Mouse (Mus musculus) cerebellum, adult 2 months (tissue): ENCODE data around the gene Grk5. TPM values are rescaled to one million over a fixed set of nuclear protein-coding genes. Genes with fewer than 3 reads are reported as not detected.

Experiments
- DNase-seq, 2 experiments: peaks; one replicate each; pipeline ENCODE4 v3.0.0; 2021
- H3K27ac ChIP-seq: fragments of 200-500 bp; 2 replicates; pipeline ENCODE4 v1.5.1; 2012; ENCODE audit warnings: low read length, control low read depth, inconsistent platforms; ENCODE audit not compliant: insufficient read depth
- H3K27me3 ChIP-seq: fragments of 200-500 bp; 2 replicates; pipeline ENCODE4 v1.6.1; 2012; ENCODE audit warnings: inconsistent platforms, mild to moderate bottlenecking, low read length, moderate library complexity; ENCODE audit not compliant: control insufficient read depth, insufficient read depth
- H3K4me1 ChIP-seq: fragments of 200-500 bp; 2 replicates; pipeline ENCODE4 v1.6.1; 2011; ENCODE audit warnings: low read length; ENCODE audit not compliant: control insufficient read depth, insufficient read depth
- H3K4me3 ChIP-seq: fragments of 200-500 bp; replicated peaks from 2 replicates; pipeline ENCODE3; 2011; ENCODE audit warnings: mild to moderate bottlenecking, low read depth, low read length, control low read depth; ENCODE audit not compliant: insufficient read depth
- CTCF ChIP-seq: fragments of 200-500 bp; IDR thresholded peaks from 2 replicates; pipeline ENCODE4 v1.5.1; 2011; ENCODE audit warnings: low read depth, mild to moderate bottlenecking, control low read depth, low read length, moderate library complexity, borderline replicate concordance; ENCODE audit not compliant: insufficient read depth
- POLR2A ChIP-seq: fragments of 200-500 bp; IDR thresholded peaks from 2 replicates; pipeline ENCODE4 v1.6.1; 2011; ENCODE audit warnings: low read length, control low read depth, borderline replicate concordance; ENCODE audit not compliant: insufficient read depth
- WGBS: fragments of 180-500 bp; shearing (Covaris S2); methylation state at CpG from one replicate; pipeline ENCODE4 v1.1.7; 2018; 5-methylcytosine and 5-hydroxymethylcytosine counted together
- polyA plus RNA-seq: library from polyadenylated mRNA; depleted of rRNA; stranded (reverse); fragments of >200 nt; gene quantifications from 2 replicates; pipeline ENCODE4 v1.2.3, GENCODE M21; 2012

The Grk5 gene
- polyA plus RNA-seq, 1 experiment, result 9.6 TPM

DNA sequence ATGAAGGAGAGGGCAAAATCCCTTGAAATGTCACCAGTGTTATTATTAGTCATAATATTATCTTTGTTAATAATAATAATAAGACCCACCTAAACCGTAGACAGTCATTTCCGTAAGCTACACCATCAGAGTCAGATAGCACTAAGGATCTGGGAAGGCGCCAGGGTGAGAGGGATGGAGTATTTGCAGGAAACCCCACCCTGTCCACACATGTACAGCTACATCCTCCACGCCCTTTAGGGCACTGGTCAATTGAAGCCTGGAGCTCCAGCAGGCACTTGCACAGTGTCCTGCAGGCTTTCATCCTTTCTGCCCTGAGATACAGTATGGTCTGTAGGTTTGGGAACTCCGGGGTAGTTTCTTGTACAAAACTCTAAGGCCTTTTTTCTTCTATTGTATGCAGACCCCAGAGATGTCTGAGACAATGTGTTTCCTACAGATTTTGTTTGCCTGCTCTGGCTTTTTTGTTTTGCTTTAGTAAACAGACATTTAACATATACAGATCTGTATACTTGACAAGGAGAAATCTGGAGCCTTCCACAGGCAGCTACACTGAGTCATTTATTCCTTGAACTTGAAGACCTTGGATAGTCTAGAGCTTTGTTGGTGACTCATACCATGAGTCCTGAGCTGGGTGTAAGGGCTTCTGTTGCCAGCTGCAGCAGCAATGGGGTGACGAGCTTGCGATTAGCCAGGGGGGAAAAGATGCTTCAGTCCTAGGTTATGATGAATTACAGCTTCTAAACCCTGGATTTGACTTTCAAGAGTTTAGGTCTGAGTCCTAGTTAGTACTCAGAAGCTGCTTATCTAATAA, 60.7 kb downstream of the Grk5 start:
- Histone ChIP-seq H3K4me1 (peaks cover 16% of the 10 kb centered on the region), H3K27me3 (no peaks in the 10 kb centered on the region), H3K27ac (no peak overlapping the region), H3K4me3 (no peak overlapping the region)
- no peak for DNase-seq
- TF ChIP-seq POLR2A (no peak), CTCF (no peak)
- WGBS, result 89% methylated on average over 7 of the region's 7 CpGs

DNA sequence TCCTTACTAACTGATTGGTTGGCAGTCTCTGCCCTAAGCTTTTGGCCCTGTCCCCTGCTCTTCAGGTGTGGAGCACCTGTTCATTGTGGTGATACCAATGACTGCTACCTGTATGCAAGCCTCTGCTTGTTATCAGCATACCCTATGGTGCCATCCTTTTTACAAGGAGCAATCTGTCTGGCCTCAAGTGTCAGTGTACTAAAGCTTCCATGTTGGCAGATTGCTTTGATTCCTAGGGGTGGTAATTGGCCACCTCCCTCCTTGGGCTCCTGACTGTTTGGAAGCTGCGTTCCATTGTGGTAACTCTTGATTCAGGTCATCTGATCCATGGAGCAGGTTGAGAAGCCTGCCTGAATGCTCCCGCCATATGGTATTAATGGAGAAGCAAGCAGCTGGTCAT, 65.6 kb downstream of the Grk5 start:
- no peak for TF ChIP-seq POLR2A
- no peak for TF ChIP-seq CTCF

DNA sequence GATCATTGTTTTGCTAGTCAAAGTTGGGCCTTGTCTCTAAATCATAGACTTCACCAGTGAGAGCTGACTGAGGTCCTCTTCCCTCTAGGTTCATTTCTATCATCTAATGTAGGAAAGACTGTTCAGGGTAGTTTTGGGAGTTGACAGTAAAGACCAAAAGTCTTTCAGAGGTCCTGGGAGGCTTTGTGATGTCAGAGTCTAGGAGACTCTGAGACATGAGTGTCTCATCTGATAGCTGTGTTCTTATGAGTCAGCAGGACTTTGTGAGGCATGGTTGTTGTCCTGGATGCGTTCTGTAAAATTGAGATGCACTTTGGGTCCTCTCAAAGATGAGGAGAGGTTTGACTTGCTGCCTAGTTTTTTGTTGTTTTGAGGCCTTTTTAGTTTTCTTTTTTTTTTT, 66.2 kb downstream of the Grk5 start:
- H3K27ac ChIP-seq, result peak overlapping the region; percentile 15; the same call in 1 of the 2 replicates
- 87% methylated on average over 1 of the region's 1 CpGs for WGBS
- no peak for TF ChIP-seq CTCF
- no peak for TF ChIP-seq POLR2A
- H3K27me3 ChIP-seq, result no peaks in the 10 kb centered on the region
- DNase-seq, result no peak
- H3K4me3 ChIP-seq, result no peak overlapping the region
- H3K4me1 ChIP-seq, result peaks cover 14% of the 10 kb centered on the region

More for the DNA sequence above, 65.6 kb downstream of the Grk5 start:
- no peak overlapping the region; the same call in 1 of the 2 replicates for H3K27ac ChIP-seq
- peaks cover 14% of the 10 kb centered on the region for H3K4me1 ChIP-seq
- no peaks in the 10 kb centered on the region for H3K27me3 ChIP-seq
- H3K4me3 ChIP-seq, result no peak overlapping the region
- 20% methylated on average over 2 of the region's 2 CpGs for WGBS
- peak; percentile 67 to 85 for DNase-seq

DNA sequence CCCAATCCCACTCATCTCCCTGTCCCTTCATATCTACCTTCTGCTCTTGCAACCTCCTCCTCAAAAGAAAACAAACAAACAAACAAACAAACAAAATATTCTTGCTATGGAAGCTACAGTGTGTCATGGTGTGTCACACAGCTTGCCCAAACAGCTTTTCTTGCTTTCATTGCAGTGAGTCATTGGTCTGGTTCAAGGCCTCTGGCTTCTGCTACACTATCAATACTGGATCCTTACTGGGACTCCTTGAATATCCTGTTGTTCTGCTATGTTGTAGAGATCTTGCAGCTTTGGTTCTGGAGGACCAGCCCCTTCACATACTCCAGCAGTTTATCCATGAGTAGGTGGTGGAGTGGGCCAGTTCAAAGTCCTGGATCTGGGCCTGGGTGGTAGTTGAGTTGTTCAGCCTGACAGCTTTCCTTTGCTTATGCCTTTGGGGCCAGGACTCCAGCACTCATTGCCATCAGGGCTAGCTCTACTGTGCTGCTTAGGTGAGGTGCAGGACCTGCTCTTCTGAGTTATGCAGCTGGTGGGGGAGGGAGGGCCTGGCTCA, 66.7 kb downstream of the Grk5 start:
- peak overlapping the region; percentile 11; the same call in 1 of the 2 replicates for H3K27ac ChIP-seq
- no peak for DNase-seq
- no peak for TF ChIP-seq POLR2A
- no peak for TF ChIP-seq CTCF
- H3K27me3 ChIP-seq, result no peaks in the 10 kb centered on the region
- H3K4me1 ChIP-seq, result peaks cover 14% of the 10 kb centered on the region
- no peak overlapping the region for H3K4me3 ChIP-seq

DNA sequence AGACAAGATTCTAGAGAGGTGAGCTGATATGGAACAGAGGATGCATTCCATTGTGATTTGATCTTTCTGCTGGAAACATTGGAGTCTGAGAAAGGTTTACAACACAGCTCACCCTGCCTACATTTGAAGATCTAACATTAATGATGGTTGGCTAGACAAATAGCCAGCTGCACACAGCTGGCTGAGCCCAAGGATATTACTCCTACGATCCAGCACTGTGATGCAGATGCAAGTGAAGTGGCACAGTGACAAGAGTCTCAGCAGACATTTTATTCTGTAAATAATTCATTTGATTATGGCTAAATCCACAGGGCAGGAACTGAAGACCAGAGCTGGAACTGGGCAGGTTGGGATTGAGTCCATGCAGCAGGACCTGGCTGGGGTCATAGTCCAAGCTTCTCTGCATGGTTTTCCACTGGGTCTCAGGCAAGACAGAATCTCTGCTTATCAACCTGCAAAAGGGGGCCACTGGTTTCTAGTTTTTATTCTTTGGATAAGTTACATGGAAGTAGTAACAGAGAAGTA, 70.2 kb downstream of the Grk5 start:
- Histone ChIP-seq H3K4me1 (peaks cover 11% of the 10 kb centered on the region), H3K27ac (no peak overlapping the region), H3K4me3 (no peak overlapping the region), H3K27me3 (no peaks in the 10 kb centered on the region)
- no peak for DNase-seq
- WGBS, result 86% methylated on average over 1 of the region's 1 CpGs
- TF ChIP-seq CTCF (no peak), POLR2A (no peak)

DNA sequence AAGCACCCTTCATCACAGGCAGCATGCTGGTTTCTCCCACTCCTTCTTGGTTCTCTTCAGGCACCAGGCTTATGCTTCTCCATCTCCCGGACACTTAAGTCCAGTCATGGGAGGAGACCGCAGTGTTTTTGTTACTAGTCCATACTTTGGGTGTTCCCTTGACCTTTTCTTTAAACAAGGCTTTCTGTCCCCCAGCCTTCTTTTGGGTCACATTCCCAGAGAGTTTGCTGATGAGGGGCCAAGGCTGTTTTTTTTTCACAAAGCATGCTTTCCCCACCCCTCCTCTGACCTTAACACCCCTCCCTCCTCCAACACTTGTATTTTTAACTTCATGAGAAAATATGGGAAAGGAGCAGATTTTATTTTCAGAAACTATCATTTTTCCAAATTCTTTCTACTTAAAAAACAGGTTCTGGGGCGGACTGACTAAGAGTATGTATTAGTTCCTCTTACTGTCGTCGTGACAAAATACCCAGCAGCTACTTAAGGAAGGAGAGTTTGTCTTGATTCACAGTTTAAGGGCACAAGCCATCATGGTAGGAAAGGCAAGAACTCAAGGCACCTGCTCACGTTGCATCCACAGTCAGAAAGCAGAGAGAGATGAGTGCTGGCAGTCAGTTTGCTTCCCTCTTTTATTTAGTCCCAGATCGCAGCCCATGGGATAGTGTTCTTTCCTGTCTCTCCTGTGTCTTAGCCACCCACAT, 73.0 kb downstream of the Grk5 start:
- TF ChIP-seq POLR2A (no peak), CTCF (no peak)

DNA sequence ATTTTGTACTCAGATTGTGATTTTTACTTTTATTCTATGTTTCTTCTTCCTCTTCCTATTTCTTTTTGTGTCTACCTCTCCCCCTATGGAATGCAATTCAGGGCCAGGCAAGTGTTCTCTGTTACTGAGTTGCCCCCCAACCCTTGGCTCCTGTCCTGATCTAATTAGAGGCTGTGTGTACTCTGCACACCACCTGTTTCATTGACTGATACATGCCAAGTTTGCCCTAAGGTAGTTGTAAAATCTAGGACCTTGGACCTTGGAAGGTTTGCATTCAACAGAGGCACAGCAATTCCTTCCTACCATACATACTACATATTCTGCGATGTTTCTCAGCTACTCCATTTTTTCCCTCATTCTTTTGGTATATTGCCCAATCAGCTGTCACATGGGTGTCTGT, 78.4 kb downstream of the Grk5 start:
- H3K27me3 ChIP-seq, result no peaks in the 10 kb centered on the region
- H3K4me3 ChIP-seq, result no peak overlapping the region
- H3K27ac ChIP-seq, result no peak overlapping the region; the same call in 1 of the 2 replicates
- WGBS, result 91% methylated on average over 1 of the region's 1 CpGs
- no peak for TF ChIP-seq CTCF
- no peak for TF ChIP-seq POLR2A
- DNase-seq, result no peak
- H3K4me1 ChIP-seq, result peaks cover 14% of the 10 kb centered on the region; the same call in 1 of the 2 replicates

More for the DNA sequence above, 73.0 kb downstream of the Grk5 start:
- 87% methylated on average over 7 of the region's 7 CpGs for WGBS
- DNase-seq, result no peak
- Histone ChIP-seq H3K27ac (no peak overlapping the region), H3K27me3 (no peaks in the 10 kb centered on the region), H3K4me1 (no peaks in the 10 kb centered on the region), H3K4me3 (no peak overlapping the region)
